Mouse (Mus musculus) CD4-positive, CD25-positive, alpha-beta regulatory T cell, adult 2 months (primary cell): ENCODE measurements around the gene Slc37a1.
"Not testable (repeated sequence)": the region's sequence is repeated elsewhere in the genome, so short reads cannot be mapped to it uniquely, and the experiment has no call there.

Source experiments
- DNase-seq: peaks from one replicate; pipeline ENCODE4 v3.0.0-alpha.2; 2012; ENCODE audit warnings: low read depth, low spot score

Gene Slc37a1

GRCm38 (mm10) chr17:31351984-31352383 is 65.4 kb downstream of the Slc37a1 start:
- no peak for DNase-seq

GRCm38 (mm10) chr17:31353255-31353654 is 66.7 kb downstream of the Slc37a1 start:
- no peak for DNase-seq

- DNase-seq = not testable (repeated sequence)
Measured at GRCm38 (mm10) chr17:31354684-31355083, 68.1 kb downstream of the Slc37a1 start.

GRCm38 (mm10) chr17:31355792-31356502 is 69.4 kb downstream of the Slc37a1 start:
- no peak for DNase-seq

GRCm38 (mm10) chr17:31360582-31360981 is 74.0 kb downstream of the Slc37a1 start:
- no peak for DNase-seq

GRCm38 (mm10) chr17:31365586-31366166 is 79.1 kb downstream of the Slc37a1 start:
- DNase-seq = no peak

- no peak for DNase-seq
Measured at GRCm38 (mm10) chr17:31370221-31370620, 83.6 kb downstream of the Slc37a1 start.

- no peak for DNase-seq
Measured at GRCm38 (mm10) chr17:31370931-31371330, 84.3 kb downstream of the Slc37a1 start.

- DNase-seq = peak; percentile 76
Measured at GRCm38 (mm10) chr17:31377961-31378360, 91.4 kb downstream of the Slc37a1 start.

- DNase-seq = no peak
Measured at GRCm38 (mm10) chr17:31378361-31378761, 91.8 kb downstream of the Slc37a1 start.

GRCm38 (mm10) chr17:31379086-31379485 is 92.5 kb downstream of the Slc37a1 start:
- DNase-seq = peak; percentile 10

GRCm38 (mm10) chr17:31379863-31380262 is 93.3 kb downstream of the Slc37a1 start:
- no peak for DNase-seq

GRCm38 (mm10) chr17:31383320-31383719 is 96.7 kb downstream of the Slc37a1 start:
- no peak for DNase-seq

- no peak for DNase-seq
Measured at GRCm38 (mm10) chr17:31384968-31385627, 98.5 kb downstream of the Slc37a1 start.

GRCm38 (mm10) chr17:31385671-31386665 is 99.4 kb downstream of the Slc37a1 start, which contains the start of gene Pde9a:
Gene Pde9a (plus strand): TSS chr17:31386210.
- DNase-seq = peak; percentile 55

- DNase-seq = peak; percentile 3
Measured at GRCm38 (mm10) chr17:31386766-31387275, 100.2 kb downstream of the Slc37a1 start.

GRCm38 (mm10) chr17:31389432-31390050 is 102.9 kb downstream of the Slc37a1 start:
- DNase-seq = no peak

GRCm38 (mm10) chr17:31391462-31391861 is 104.9 kb downstream of the Slc37a1 start:
- no peak for DNase-seq

GRCm38 (mm10) chr17:31392041-31392440 is 105.4 kb downstream of the Slc37a1 start:
- DNase-seq = no peak

- DNase-seq = no peak
Measured at GRCm38 (mm10) chr17:31393811-31394210, 107.2 kb downstream of the Slc37a1 start.

- DNase-seq = no peak
Measured at GRCm38 (mm10) chr17:31400294-31400693, 113.7 kb downstream of the Slc37a1 start.
